Mouse (Mus musculus): Measurements from ENCODE around the gene Cacna1e.

Gene Cacna1e

DNA sequence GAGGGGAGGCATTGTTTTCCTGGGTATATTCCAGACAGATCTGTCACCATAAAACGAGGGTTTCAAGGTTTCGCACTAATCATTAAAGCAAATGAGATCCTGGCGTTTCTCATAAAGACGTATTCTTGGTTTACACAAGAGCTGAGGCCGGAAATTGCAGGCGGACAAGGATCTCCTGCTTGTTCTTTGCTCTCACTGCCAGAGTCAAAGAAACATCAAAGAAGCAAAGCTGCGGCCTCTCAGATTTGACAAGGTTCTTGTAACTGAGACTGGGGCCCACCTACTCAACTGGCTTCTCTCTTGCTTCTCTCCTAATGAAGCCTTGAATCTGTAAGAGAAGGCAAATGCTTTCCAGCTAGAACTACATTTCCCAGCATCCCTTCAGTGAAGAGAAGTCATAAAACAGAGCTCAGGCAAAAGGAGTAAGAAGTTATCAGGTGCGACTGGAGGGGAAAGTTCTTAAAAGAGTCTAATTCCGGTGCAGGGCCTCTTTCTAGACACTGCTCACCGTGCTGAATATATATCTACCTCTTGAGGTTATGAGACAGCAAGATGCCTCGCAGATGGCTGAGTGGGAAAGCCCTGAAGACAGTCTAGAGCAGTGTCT is 104.3 kb downstream of the Cacna1e start:
- DNase-seq, result peak; percentile 14

DNA sequence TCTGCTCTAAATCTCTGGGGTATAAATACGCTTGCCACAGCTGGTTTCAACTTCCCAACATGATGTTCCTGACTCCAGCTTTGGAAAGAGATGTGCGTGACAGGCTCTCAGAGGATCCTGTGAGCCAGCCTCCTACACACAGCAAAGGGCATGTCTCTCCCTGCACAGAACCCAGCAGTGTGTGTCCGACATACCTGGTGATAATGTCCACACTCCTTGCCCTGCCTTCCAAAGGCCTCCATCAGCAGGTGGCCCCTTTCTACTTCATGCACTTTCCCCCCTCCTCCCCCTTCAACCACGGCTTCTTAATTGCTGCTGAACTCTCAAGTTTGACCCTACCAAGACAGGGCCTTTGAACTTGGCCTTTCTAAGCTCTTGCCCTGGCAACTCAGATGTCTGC is 108.0 kb downstream of the Cacna1e start:
- DNase-seq, result no peak

GRCm38 (mm10) chr1:154774468-154774867 is 109.8 kb downstream of the Cacna1e start:
- no peak for DNase-seq

GRCm38 (mm10) chr1:154771111-154771510 is 113.2 kb downstream of the Cacna1e start:
- no peak for DNase-seq

- peak; percentile 45 for DNase-seq
These were observed 113.8 kb downstream of the Cacna1e start for GRCm38 (mm10) chr1:154770542-154770941.

DNA sequence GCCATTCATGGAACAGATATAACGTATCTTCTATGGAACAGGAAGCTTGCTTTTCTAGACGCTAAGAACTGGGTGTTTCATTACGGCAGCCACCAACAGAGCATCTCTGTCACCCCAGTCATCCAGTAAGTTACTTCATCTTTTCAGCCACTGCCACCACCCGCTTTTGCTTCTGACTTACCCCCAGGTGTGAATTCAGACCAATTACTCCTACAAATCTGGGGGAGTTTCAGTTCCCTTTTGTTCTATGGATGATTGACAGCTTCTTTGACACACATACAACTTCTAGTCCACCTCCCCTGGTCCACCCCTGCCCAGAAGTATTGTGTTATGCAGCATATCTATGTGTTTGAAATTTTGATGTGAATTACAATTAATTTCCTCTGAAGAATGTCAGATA is 121.2 kb downstream of the Cacna1e start:
- DNase-seq, result no peak

- no peak for DNase-seq
These were observed 132.2 kb downstream of the Cacna1e start for GRCm38 (mm10) chr1:154752081-154752480.

GRCm38 (mm10) chr1:154748531-154748930 is 135.8 kb downstream of the Cacna1e start:
- DNase-seq, result no peak

DNA sequence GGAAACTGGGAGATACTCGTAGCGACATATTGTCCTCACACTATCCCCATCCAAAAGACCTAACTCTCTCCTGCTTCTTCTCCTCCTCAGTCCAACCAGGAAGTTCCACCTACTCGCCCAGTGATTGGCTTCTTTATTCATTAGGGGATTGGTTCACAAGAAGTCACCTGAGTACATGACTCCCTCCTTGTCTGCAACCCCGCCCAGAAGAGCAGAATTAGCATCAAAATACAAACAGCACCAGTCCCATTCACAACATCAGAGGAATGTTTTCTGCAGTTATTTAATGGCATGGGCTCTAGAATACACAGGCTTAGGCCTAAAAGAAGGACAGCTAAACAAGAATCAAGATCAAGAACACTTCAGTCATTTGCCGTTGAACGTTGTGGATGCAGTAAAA is 139.1 kb downstream of the Cacna1e start:
- no peak for DNase-seq

DNA sequence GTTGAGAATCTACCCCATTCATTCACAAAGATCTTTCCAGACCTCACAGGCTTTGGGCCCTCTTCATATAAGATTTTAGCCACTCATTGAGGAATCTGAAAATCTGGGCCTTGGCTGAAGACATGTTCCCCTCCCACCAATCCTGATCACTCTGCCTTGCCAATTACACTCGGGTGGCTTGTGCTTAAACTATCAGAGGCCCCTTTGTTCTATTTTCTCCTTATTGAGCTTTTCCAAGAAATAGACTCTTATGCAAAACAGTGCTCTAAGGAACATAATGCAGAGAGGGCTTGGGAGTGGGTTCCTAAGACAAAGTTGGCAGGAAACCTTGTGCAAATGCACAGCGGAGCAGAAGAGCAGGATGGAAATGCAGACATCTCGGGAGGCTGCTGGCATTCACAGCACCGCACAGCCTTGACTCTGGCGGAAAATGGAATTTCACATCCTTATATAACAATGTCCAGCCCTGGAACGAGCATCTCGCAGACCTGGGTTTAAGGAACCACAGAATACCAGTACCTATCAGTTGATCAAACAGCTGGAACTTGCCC is 153.8 kb downstream of the Cacna1e start:
- no peak for DNase-seq

DNA sequence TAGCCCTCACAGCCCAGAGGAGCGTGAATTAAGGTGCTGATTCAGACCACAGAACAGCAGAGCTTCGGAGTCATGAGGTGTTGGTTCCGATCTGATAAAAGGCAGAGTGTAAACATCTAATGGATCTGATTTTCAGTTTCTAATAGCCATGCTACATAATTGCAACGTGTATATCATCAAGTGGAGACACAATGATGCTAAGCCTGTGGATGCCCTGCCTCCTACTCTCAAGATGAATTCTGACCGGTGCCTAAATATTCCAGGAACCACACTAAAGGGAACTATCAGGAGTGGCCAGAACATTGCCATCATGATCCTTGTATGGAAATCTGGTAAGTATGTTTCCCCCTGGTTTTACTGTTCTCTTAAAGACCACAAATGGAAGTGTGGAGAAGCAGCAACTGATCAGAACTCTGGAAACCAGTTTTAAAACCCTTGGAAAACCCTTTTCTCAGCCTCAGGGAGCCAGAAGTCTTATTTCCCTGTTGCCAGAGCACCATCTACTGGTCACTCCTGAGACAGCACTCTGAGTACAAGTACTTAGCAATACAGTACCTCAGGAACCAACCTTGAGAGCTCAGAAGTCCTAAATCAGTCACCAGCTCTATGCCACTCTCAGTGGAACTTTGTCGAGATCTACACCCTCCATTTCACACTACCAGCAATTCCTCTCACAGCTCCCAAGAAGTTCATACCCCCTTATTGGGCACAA is 154.9 kb downstream of the Cacna1e start:
- DNase-seq, result peak; percentile 84

- no peak for DNase-seq
These were observed 155.6 kb downstream of the Cacna1e start for GRCm38 (mm10) chr1:154728682-154729081.

- no peak for DNase-seq
These were observed 156.6 kb downstream of the Cacna1e start for GRCm38 (mm10) chr1:154727696-154728095.

DNA sequence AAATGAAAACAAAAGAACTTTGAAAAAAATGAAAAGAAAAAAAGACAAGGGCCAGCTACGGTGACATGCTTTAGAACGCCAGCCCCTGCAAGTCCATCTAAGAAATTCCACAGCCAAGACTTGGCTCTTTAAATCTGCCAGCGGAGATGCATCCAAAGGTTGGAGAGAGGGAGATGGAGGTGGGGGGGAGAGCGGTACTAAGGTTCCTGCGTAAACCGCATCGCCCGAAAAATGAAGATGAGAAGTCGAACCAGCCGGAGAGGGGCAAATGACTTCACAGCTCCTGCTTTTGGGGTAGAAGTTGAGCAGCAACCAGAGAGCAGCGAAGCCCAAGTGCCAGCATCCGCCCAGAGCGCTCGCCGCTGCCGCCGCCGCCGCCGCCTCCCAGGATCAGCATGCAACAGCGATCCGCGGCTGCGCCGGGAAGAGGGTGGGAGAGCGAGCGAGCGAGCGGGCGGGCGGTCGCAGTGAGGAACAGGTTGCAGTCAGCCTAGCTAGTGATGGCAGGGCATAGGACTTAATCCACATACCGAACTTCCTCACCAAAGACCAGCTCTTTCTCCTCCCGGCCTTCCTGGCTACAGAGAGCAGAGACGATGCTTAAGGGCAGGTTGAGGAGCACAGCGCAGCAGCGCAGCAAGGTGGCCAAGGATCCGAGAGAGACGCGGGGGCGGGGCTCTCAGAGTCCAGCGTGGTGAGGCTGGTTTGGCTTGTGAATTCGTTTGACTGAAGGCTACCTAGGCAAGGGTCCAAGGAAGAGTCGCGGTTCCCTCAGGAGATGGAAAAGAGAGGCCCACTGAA is 157.7 kb downstream of the Cacna1e start:
- DNase-seq, result peak; percentile 80

- DNase-seq, result peak; percentile 30
These were observed 158.7 kb downstream of the Cacna1e start for GRCm38 (mm10) chr1:154725356-154726320.

DNA sequence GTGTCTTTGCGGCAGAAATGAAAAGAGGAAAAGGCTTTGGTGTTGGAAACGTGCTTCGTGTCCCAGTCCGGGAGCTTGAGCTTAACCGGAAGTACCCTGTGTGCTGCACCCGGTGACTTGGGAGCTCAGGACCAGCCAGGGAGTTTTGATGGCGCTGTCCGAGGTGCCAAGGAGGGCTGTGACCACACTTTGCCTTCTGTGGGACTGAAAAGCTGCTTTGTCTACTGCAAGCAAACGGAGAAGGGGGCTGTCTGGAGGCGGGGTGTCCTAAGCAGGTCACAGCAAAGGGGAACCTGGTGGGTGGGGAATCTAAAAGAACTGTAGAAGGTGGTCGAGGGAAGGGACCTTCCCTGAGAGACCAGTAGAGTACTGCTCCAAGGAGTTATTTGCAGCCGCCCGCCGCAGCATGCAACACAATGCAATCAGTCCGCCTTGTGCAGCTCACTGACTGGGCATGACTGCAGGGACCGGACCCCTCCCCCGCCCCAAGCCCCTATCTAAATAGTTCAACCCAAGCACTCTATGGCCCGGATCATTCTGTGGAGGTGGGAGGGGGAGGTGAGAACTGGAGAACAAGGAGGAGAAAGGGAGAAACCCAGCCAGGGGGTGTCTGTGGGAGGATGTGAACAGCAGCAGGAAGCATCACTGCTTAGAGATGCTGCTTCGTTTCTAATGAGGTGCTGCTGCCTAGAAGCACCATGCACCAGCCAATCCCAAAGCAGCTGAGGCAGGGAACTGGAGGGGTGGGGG is 160.6 kb downstream of the Cacna1e start:
- DNase-seq, result peak; percentile 75

DNA sequence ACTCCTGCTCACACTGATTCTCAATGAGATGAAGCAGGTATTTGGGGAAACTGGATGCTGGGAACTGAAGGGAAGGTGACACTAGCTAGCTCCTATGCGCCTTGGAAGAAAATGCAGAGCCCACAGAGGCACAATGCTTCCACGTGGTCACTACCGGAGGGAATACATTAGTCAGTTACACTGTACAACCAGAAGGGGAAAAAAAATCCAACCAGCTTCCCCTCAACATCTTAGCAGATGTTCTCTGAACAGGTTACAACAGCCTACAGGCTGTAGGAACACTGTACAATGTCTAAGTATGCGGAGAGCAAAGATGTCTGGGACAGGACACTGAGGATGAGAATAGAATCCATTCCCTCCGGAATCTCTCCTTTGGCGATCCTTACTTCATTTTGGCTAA is 161.2 kb downstream of the Cacna1e start:
- DNase-seq, result peak; percentile 17

GRCm38 (mm10) chr1:154715596-154715995 is 168.7 kb downstream of the Cacna1e start:
- no peak for DNase-seq

- no peak for DNase-seq
These were observed 171.6 kb downstream of the Cacna1e start for GRCm38 (mm10) chr1:154712747-154713146.

- no peak for DNase-seq
These were observed 176.6 kb downstream of the Cacna1e start for GRCm38 (mm10) chr1:154707584-154708290.

- no peak for DNase-seq
These were observed 177.3 kb downstream of the Cacna1e start for GRCm38 (mm10) chr1:154706974-154707373.
